Mouse (Mus musculus) liver, adult 2 months (tissue): ENCODE data around the gene Prlr. TPM values are rescaled to one million over a fixed set of nuclear protein-coding genes. Genes with fewer than 3 reads are reported as not detected.

Source experiments
- DNase-seq: peaks from one replicate; pipeline ENCODE4 v3.0.0-alpha.2; 2011; ENCODE audit warnings: low read depth, low spot score; ENCODE audit errors: extremely low read depth
- H3K27ac ChIP-seq: fragments of 200-500 bp; replicated peaks from 2 replicates; pipeline ENCODE4 v1.5.1; 2012; ENCODE audit warnings: low read depth, mild to moderate bottlenecking, control low read depth, inconsistent platforms, low read length; ENCODE audit not compliant: insufficient read depth
- H3K27me3 ChIP-seq: fragments of 200-500 bp; 2 replicates; pipeline ENCODE4 v1.6.1; 2012; ENCODE audit warnings: mild to moderate bottlenecking, moderate library complexity, low read length, inconsistent platforms; ENCODE audit not compliant: control insufficient read depth, insufficient read depth
- H3K36me3 ChIP-seq: fragments of 200-500 bp; 2 replicates; pipeline ENCODE4 v1.6.1; 2012; ENCODE audit warnings: low read length, inconsistent platforms; ENCODE audit not compliant: control insufficient read depth, insufficient read depth
- H3K4me1 ChIP-seq: fragments of 200-500 bp; 2 replicates; pipeline ENCODE4 v1.6.1; 2011; ENCODE audit warnings: low read length; ENCODE audit not compliant: control insufficient read depth, insufficient read depth
- H3K4me3 ChIP-seq: fragments of 200-500 bp; 2 replicates; pipeline ENCODE4 v1.5.1; 2011; ENCODE audit warnings: low read depth, mild to moderate bottlenecking, control low read depth, low read length, moderate library complexity; ENCODE audit not compliant: insufficient read depth
- H3K79me2 ChIP-seq: fragments of 200-500 bp; 2 replicates; pipeline ENCODE4 v1.6.1; 2012; ENCODE audit warnings: inconsistent platforms, mild to moderate bottlenecking, low read length, moderate library complexity; ENCODE audit not compliant: control insufficient read depth, insufficient read depth
- H3K9ac ChIP-seq: fragments of 200-500 bp; 2 replicates; pipeline ENCODE4 v1.6.1; 2012; ENCODE audit warnings: low read depth, mild to moderate bottlenecking, control low read depth, inconsistent platforms, low read length
- CTCF ChIP-seq: fragments of 200-500 bp; IDR thresholded peaks from 2 replicates; pipeline ENCODE4 v1.5.1; 2011; ENCODE audit warnings: low read depth, low read length, control low read depth
- POLR2A ChIP-seq: fragments of 200-500 bp; IDR thresholded peaks from 2 replicates; pipeline ENCODE4 v1.6.1; 2011; ENCODE audit warnings: low read length, control low read depth; ENCODE audit not compliant: insufficient read depth; ENCODE audit errors: extremely low read depth
- WGBS: fragments of 180-500 bp; shearing (Covaris S2); methylation state at CpG from one replicate; pipeline ENCODE4 v1.1.7; 2018; 5-methylcytosine and 5-hydroxymethylcytosine counted together
- polyA plus RNA-seq: library from polyadenylated mRNA; depleted of rRNA; stranded (reverse); fragments of >200 nt; gene quantifications from 2 replicates; pipeline ENCODE4 v1.2.3, GENCODE M21; 2012
- total RNA-seq: library from RNA; depleted of rRNA; stranded (reverse); fragments of >200 nt; gene quantifications from 2 replicates; pipeline ENCODE4 v1.2.3, GENCODE M21; 2014

Prlr gene
- total and polyA plus RNA-seq, 2 experiments, result 107 to 123 TPM

DNA sequence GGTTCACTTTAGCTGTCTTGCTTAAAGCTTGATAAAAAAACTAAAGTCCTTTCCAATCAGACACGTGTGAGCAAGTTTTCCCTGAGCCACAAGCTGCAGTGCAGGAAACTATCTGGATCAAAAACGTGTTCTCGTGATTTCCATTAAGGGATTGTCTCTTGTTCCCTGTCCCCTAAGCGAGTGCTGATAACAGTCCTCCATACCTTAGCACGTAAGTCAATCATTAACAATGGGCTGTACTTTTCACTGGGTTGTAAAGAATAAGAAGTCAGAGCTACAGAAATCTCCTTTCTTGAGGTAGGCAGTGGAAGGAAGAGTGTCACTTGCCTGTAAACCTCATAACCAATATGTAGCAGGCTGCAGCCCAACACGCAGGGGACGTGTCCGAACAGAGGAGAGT, 38.7 kb downstream of the Prlr start:
- peaks cover 12% of the 10 kb centered on the region for H3K4me1 ChIP-seq
- no peaks in the 10 kb centered on the region for H3K36me3 ChIP-seq
- peaks cover 8% of the 10 kb centered on the region; the same call in 1 of the 2 replicates for H3K79me2 ChIP-seq
- H3K9ac ChIP-seq, result no peak overlapping the region
- no peak for DNase-seq
- TF ChIP-seq CTCF, result no peak
- TF ChIP-seq POLR2A, result no peak
- no peak overlapping the region for H3K27ac ChIP-seq
- no peak overlapping the region for H3K4me3 ChIP-seq
- H3K27me3 ChIP-seq, result no peaks in the 10 kb centered on the region
- 82% methylated on average over 8 of the region's 8 CpGs for WGBS

DNA sequence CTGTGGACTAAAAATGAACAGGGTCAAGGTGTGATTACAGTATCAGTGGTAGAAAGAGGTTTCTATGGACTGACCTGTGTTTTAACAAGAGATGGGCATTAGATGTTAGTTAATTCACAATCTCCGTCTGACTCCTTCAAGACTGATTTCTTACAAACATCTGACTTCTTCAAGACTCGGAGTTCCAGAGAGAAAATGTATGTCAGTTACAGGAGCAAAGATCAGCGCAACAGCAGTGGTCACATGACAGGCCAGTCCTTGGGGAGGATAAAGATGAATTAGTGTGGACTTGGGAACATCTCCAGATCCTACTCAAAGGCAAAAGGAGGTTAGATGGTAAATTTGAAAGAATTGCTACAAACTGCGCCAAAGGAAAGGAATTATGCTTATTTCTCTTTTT, 39.2 kb downstream of the Prlr start:
- Histone ChIP-seq H3K36me3 (no peaks in the 10 kb centered on the region), H3K27ac (no peak overlapping the region), H3K79me2 (peaks cover 8% of the 10 kb centered on the region; the same call in 1 of the 2 replicates), H3K4me1 (peaks cover 9% of the 10 kb centered on the region), H3K27me3 (no peaks in the 10 kb centered on the region), H3K9ac (no peak overlapping the region), H3K4me3 (no peak overlapping the region)
- no peak for DNase-seq
- 89% methylated on average over 4 of the region's 4 CpGs for WGBS
- TF ChIP-seq POLR2A (no peak), CTCF (no peak)

DNA sequence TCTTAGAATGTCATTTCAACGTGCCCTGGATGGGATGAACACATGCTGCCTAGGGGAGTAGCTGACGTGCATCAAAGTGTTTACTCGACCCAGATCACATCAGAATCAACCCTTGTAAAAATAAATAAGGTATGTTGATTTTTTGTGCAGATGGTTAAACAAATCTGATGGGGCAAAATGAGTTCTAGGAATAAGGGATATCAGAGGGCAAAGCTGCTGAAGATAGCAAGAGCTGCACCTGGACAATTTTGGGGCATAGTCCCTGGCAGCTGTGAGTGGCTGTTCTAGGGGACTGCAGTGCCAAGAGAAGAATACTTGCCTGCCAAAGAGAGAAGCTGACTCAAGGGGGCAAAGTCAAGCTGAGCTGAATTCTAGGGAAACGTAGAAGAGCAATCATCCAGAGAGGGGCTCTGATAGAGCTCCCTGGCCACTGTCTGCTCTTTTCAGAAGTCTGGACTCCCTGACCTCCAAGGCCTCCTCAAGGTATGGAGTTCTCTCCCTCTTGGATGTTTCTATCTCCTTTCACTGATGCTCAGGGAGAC, 46.6 kb downstream of the Prlr start:
- Histone ChIP-seq H3K4me3 (peak overlapping the region; percentile 53), H3K4me1 (peaks cover 20% of the 10 kb centered on the region), H3K36me3 (no peaks in the 10 kb centered on the region), H3K27ac (peak overlapping the region; percentile 87), H3K9ac (peak overlapping the region; percentile 70; the same call in 1 of the 2 replicates), H3K27me3 (no peaks in the 10 kb centered on the region), H3K79me2 (peaks cover 11% of the 10 kb centered on the region; the same call in 1 of the 2 replicates)
- DNase-seq, result peak; percentile 100
- TF ChIP-seq POLR2A (no peak), CTCF (no peak)
- WGBS, result 21% methylated on average over 4 of the region's 4 CpGs

DNA sequence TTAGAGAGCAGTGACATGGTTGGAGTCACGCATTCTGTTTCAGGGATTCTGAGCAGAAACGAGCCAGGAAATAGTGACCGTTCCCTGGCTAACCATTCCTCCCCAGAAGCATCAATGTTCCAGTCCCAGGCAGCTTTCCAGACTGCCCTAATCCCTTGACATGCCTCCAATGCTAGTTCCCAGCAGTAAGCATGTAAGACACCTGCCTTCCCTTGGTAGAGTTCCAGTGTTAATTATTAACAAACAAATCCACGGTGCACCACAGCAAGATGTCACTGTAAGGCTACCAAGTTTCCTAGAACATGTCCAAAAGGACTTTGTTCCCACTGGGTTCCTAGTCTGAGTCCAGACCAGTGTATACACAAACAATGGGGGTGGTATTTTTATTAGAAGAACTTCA, 48.7 kb downstream of the Prlr start:
- WGBS, result 26% methylated on average over 4 of the region's 4 CpGs
- Histone ChIP-seq H3K4me1 (peaks cover 22% of the 10 kb centered on the region), H3K4me3 (no peak overlapping the region), H3K27ac (peak overlapping the region; percentile 48; the same call in 1 of the 2 replicates), H3K9ac (peak overlapping the region; percentile 49; the same call in 1 of the 2 replicates), H3K27me3 (no peaks in the 10 kb centered on the region), H3K36me3 (0 out of 2 replicates have a peak, but pooled peaks cover 2% of the 10 kb centered on the region), H3K79me2 (peaks cover 25% of the 10 kb centered on the region)
- no peak for TF ChIP-seq CTCF
- TF ChIP-seq POLR2A, result no peak
- DNase-seq, result peak; percentile 100

DNA sequence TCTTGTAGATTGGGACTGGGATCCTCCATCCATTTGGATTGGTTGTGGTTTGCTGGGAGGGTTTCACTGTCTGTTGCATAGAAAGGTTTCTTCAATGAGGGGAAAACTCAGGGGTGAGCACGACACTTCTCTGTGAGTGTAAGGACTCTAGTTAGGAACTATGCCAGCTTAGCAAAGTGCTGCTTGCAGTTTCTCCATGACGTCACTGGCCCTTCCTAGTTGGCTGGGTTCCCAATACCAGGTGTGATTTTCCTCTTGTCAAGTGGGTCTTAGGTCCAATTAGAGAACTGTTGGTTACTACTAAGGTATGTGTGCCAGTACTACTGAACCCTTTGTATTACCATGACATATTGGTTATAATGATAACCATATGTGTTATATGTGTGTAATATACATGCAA, 51.6 kb downstream of the Prlr start:
- TF ChIP-seq CTCF, result no peak
- Histone ChIP-seq H3K27ac (no peak overlapping the region), H3K79me2 (peaks cover 26% of the 10 kb centered on the region), H3K4me1 (peaks cover 22% of the 10 kb centered on the region), H3K4me3 (no peak overlapping the region), H3K27me3 (no peaks in the 10 kb centered on the region), H3K9ac (no peak overlapping the region), H3K36me3 (0 out of 2 replicates have a peak, but pooled peaks cover 2% of the 10 kb centered on the region)
- DNase-seq, result peak; percentile 51
- WGBS, result 23% methylated on average over 2 of the region's 2 CpGs

DNA sequence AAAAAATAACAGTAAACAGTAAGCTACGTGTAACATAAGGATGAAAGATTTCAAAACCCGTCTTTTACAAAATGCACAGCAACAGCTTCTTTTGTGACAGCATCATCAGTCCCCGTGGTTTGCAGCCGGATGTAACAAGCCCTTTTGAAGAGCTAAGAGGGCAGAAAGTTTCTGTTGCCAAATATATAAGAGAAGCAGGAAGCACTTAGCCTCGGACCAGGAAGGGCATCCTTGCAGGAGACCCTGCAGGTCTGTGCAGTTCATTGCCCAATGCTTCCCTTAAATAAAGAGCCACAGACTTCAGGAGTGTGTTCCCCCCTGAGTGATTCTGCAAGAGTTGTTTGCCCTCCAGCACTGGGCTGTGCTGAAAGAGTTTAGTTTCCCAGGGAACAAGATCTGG, 58.9 kb downstream of the Prlr start:
- TF ChIP-seq POLR2A, result no peak
- TF ChIP-seq CTCF, result no peak
- 83% methylated on average over 5 of the region's 5 CpGs for WGBS

More for the DNA sequence above, 58.9 kb downstream of the Prlr start:
- no peaks in the 10 kb centered on the region for H3K36me3 ChIP-seq
- H3K27ac ChIP-seq, result no peak overlapping the region
- H3K27me3 ChIP-seq, result no peaks in the 10 kb centered on the region
- peaks cover 5% of the 10 kb centered on the region for H3K4me1 ChIP-seq
- no peak for DNase-seq
- H3K4me3 ChIP-seq, result no peak overlapping the region
- H3K9ac ChIP-seq, result no peak overlapping the region
- peaks cover 9% of the 10 kb centered on the region; the same call in 1 of the 2 replicates for H3K79me2 ChIP-seq
